Mouse (Mus musculus) megakaryocyte, embryonic 14.5 days (primary cell): ENCODE results near the gene Fga.

ENCODE experiments used
- FLI1 ChIP-seq: IDR thresholded peaks from 2 replicates; pipeline ENCODE4 v1.6.1; 2012; ENCODE audit warnings: low read length, inconsistent platforms, mixed read lengths
- GATA1 ChIP-seq: IDR thresholded peaks from 3 replicates; pipeline ENCODE4 v1.6.1; 2012; ENCODE audit warnings: mixed read lengths, low read length, inconsistent platforms, borderline replicate concordance

DNA sequence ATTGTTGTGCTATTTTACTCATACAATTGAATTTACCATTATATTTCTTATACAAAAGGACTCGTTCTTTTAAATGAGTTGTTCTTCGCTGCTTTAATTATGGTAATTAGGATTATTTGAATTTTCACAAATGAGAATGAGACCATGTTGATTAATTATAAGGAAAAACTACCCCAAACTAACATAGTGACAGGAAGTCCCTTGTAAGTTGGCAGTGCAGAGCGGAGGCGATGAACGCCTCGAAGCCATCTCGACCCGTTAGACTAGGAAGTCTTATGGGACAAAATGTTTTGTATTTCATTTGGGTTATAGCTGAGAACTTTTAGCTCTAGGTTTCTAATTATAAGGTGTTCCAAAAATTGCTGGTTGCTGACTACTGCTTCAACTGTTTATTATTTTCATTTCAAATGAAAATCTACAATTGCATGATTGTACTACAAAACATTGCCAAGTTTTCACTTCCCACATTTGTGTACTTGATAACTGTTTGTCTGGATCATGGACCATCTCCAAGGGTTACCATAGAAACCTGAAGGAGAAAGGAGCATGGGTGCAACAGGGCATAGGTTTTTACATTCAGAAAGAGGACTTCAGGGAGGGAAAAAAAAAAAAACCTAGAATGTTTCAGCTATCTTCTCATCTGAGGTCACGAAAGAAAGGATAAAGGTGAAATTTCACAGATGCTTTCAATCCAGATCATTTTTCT lies 1.8 kb downstream of the Fga start:
- TF ChIP-seq FLI1 = no peak
- no peak for TF ChIP-seq GATA1
